Mouse (Mus musculus) embryo, embryonic 10.5 days (tissue): ENCODE measurements around the gene Fosl2.

Source experiments
- DNase-seq: peaks from one replicate; pipeline ENCODE4 v3.0.0-alpha.2; 2015; ENCODE audit warnings: low spot score

Fosl2 gene

DNA sequence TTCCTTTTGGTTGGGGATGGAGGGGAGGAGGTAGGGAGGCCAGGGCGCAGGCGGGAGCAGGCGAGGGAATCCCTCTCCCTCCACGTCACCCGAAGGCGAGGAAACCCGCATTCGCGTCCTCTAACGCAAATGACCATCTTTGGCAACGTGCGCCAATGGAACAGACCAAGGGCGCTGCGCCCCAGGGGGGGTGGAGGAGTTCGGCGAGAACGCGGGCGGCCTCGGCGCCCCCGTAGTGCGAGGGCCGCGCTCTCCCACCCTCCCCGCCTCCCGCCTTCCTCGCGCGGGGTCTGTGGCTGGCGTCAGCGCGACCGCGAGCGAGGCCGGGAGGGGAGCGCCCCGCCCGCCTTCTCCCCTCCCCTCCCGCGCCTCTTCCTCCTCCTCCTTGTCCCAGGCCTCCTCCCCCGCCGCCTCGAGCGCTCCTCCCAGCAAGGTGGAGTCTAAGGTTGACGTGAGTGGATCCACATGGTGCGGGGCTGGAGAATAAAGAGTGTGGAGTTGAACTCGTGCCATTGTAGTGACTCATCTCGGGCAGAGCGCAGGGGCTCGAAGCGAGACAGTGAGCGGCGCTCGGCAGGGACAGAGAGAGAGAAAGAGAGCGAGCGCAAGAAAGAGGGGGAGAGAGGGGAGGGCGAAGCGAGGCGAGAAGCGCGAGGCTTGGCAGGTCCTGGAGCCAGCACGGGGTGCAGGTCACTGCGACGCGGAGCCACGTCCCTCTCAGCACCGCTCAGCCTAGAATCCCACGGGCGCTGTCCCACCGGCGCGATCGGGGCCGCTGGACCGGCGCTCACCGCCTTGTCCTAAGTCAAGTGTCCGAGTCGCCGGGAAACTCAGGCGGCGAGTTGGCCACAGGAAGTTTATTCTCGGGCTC is at the start of gene Fosl2:
Gene Fosl2 (plus strand): TSS at position 466 of the 871 bp plus-strand sequence.
- DNase-seq: peak; percentile 90

DNA sequence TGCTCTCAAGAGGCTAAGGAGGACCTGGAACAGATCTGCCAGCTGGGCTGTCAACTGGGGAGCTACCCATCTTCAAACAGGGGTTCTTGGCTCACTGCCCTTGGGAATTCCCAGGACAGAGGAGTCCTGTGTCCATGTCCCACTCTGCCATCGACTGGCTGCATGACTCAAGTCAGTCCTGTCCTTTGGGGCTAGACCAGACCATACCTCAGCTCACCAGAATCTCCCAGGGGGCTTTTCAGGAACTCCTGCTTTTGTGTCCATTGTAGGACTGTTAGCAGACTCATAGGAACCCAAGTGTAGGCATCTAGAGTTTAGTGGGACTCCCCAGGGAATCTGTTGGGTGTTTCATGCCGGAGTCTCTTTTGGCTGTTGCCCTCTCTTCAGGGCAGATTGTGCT is 49.6 kb upstream of the Fosl2 start:
- DNase-seq: no peak

DNA sequence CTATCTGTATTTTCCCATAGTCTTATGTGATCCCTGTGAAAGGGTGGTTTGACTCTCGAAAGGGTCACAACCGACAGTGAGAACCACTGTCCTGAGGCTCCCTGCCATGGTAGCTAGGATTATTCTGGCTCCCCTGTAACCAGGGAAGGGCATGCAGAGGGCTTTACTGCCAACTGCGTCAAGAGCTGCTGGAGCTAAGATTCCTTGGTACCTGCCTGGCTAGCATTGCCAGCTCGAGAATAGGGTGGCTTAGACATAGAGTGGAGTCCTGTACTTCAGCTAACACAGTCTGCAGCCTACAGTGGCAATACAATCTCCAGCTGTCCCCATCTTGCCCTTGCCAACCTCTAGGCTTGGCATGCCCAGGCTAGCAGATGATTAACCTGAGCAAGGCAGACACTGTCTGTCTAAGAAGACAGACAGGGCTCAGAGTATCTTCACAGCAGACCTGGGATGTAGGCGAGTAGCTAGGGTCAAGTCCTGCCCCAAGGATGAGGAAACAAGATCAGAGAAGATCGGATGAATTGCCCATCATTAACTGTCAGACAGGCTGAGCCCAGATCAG is 49.0 kb upstream of the Fosl2 start:
- no peak for DNase-seq

DNA sequence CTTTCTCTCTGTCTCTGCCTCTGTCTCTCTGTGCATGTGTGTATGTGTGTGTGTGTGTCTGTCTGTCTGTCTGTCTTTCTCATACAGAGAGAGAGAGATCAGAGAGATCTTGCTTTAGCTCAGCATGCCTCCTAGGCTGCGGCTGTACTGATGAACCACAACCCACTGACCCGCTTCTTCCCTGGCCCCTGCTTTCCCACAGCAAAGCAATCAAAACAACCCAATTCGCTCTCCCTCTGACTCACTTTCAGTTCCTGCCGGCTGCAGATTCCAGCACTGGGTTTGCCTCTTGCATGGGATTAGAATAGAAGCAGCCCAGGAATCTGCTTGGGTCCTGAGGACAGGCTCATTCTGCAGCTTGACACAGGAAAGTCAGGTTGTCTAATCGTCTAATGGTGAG is 46.1 kb upstream of the Fosl2 start:
- DNase-seq: no peak

DNA sequence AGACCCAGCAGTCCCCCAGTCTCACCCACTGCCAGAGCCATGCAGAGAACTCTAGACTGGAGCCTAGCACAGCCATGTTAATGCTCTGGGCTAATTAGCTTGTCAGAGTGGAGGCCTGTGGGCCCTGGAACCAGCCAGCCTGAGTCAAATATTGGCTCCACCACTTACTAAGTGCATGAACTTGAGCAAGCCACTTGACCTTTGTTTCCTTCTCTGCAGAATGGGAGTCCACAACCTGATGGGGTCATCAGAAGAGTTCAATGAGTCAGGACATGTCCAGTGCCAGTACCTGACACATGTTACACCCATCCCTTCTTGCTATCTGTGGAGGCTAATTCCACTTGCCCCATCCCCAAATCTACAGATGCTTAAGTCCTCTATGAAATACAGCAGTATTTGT is 43.3 kb upstream of the Fosl2 start:
- DNase-seq: no peak

DNA sequence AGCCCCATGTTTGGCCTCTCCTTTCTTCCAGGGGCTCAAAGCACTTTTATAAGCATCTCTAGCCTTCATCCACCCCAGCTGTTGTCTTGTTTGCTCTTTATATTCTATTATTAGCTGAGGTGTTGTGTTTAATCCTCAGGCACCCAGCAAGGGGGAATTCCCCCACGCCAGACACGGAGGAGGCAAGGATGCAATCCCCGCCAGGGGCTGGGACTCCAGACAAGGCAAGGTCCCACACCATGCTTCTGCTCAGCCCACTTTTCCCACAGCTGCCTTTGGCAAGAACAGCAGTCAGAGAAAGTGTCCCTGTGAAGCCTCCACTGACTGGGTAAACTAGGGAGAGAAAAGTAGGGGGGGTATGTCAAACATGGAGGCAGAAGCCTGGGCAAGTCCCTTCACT is 36.9 kb upstream of the Fosl2 start:
- no peak for DNase-seq

DNA sequence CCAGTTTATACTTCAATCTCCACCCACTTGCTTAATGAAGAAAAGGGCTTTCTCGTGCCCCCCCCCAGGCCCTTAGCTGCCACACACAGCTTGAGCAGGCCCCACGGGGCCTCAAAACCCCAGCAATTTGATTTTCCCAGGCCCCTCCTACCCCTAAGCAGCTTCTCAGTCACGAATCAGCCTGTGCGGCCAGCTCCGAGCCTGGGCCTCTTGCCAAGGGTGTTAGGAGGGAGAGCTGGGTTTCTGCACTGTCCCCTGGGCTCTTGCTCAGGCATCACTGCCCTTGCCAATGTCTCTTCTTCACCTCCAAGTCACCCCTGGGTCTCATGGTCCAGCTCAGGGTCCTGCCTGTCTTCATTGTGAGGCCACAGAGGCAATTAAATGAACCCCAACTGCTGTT is 33.1 kb upstream of the Fosl2 start:
- DNase-seq: no peak

DNA sequence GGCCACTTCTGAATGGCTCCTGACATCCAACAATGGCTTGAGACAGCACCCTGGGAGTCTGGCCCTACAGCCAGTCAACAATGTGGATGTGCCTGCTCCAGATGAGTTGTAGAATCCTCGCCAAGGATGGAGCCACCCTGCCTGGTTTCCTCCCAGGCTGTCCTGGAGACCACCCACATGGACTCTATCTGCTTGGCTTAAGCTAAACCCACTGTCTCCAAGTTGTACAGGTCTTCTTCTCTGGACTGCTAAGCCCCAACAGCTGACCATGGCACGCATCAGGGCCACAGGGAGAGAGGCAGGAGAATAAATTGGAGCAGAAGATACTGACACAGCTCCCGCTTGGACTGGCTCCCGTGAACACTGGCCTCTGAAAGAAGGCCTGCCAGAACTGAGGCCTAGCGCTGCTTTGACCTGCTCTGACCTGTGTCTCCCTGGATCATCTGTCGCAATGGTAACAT is 32.6 kb upstream of the Fosl2 start:
- no peak for DNase-seq

DNA sequence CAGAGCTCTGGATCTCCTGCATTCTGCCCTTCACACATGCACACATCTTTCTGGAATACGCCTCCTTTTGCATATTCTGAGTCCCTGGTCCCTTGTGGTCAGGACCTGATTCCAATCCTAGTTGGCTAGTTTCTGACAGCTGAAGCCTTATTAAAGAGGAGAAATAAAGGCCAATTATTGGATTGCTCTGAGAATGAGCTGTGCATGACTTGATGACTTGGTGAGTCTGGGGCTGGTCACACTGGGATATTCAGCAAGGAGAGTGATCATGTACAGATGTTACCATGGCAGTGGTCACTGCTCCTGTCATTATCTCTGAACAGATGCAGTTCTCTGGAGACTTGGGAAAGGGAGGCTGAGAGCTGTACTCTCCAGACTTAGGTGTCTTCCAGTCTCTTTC is 32.1 kb upstream of the Fosl2 start:
- DNase-seq: no peak

DNA sequence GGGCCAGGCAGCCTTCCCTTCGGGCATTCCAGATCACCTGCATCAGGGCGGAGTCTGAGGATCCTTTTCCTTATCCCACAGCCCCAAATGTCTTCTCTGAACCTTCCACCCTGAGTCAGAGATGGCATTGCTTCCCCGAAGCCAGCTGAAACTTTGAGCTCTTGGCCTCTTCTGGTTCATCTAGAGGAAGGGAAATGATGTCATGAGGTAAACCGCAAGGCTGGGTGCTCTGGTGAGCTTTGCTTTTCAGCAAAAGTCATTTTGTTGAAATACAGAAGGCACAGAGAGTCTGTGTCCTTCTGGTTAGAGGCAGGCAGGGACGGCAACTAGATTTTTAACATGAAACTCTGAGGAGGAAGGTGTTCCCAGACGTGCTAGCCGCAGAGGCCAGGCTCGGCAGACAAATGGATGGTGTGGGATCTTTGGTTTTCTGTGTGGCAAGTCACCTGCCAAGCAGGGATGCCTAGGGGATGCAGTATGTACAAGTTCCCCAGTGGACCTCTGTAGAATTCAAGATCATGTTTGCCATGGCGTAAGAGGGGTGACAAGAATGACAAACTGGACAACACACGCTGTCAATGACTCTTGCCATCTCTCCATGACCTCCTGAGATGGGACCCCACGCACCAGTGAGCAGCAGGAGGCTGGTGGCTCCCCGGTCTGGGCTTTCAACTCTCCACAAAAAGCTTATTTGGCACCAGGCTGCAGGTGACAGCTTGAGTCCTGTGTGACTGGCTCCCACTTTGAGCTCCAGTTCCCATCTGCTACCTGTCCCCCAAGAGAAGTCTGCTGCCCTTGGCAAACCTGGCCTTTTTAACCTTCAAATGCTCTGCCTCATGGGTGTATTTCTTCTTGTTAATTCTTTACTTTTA is 31.2 kb upstream of the Fosl2 start:
- DNase-seq: no peak

DNA sequence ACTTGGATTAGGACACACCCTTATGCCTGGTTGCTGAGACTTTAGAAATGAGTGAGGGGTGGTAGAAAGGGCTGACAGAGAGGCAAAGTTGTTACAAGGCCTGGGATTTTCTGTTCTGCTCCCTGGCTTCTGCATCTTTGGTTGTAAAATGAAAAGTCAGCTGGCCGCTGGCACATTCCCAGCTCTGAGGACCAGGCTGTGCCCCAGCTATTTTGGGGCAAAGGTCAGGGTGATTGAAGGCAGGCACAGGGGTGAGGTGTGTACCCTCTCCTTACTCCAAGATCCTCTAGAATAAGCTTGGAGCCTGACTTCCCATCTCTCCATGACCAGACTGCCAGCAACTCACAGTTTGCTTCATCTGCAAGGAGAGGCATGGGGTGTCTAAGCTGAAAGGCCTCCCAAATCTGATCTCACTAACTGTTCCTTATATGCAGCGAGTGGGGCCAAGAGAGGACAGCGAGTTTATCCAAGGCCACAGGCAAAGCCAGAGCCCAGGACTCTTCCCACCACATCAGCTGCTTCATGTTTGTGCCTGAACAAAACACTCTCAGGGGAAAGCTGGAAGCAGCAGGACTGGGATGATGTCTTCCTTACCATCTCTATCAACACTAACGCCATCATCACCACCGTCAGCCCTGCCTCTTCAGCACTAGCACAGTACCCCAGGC is 29.0 kb upstream of the Fosl2 start:
- no peak for DNase-seq

DNA sequence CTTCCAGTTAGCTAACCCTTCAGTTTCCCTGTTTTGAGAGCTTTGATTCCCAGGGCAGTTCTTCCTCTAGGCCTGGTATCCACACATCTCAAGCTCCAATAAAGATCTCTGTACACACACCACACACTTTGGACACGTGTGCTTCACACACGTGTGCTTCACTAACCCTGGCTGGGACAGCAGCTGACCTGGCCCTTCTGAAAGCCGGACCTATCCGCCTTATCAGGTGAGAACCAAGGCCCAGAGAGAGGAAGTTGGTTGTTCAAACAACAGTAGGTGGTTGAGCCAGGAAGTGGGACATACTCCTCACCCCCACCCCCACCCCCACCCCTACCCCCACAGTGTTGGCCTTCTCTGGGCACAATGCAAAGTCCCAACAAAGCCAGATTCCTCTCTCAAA is 24.9 kb upstream of the Fosl2 start:
- DNase-seq: no peak

DNA sequence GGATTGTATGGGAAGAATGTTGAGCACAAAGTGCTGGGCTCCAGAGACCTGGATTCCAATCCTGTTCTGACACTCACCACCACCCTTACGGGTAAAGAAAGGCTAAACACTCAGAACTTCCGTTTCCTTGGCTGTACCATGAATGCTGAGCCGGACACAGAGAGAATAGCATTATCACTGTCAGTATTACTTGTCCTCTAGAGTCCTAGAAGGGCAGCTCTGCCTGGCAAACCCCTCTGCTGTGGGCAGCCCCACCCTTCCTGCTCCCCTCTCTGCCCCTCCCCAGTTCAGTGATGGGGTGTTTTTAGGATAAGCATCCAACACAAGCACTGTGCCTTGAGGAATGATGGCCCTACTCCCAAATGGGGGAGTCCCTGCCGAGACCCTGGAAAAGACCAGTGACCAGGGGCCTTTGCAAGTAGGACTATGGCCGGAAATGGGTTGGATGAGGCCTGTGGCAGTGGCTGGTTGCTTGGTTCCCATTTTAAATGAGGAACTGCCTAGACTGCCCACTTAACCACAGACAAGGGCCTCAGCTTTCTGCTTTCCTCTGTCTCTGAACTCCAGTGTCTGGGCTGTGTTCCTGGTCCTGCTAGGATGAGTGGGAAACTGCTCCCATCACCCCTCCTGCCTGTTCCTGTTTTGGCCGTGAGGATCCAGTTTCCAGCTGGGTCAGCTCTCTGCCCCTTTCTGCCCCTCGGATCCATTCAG is 23.2 kb upstream of the Fosl2 start:
- no peak for DNase-seq

DNA sequence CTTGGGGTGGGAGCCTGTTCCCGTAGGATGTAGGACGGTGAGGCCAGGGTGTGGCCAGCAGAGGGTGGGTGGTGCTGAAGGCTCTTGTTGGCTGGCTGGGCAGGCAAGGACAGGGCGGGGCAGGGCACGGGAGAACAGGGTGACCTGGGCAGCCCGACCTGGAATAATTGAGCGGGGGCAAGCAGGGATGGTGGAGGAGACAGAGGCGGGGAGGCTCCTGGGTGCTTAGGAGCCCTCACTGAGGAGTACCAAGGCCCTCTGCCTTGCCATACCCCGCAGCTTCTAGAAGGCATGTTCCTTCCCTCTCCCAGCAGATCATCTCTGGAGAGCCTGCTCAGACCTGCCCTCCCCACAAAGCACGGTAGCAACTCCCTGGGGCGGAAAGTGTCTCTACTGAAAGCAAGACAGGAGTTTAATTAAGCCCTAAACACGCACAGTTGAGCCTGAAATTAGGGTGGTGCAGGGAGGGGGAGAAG is 14.7 kb upstream of the Fosl2 start:
- no peak for DNase-seq

DNA sequence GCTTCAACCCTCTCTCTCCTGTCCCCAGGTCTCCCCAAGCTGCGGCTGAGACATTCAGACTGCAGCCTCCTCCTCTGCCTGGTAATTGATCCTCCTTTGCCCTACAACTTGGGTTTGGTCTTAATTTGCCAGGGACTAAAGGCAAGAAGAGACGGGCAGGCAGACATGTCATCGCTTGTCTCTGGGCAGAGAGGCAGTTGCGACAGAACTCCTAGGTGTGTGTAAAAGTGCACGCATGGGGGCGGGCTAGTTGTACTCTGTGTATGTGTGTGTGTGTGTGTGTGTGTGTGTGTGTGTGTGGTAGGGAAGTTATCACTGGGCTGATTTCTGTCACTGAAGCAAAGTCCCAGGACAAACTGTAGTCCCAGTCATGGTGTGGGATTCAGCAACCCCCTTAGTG is 13.7 kb upstream of the Fosl2 start:
- DNase-seq: no peak

DNA sequence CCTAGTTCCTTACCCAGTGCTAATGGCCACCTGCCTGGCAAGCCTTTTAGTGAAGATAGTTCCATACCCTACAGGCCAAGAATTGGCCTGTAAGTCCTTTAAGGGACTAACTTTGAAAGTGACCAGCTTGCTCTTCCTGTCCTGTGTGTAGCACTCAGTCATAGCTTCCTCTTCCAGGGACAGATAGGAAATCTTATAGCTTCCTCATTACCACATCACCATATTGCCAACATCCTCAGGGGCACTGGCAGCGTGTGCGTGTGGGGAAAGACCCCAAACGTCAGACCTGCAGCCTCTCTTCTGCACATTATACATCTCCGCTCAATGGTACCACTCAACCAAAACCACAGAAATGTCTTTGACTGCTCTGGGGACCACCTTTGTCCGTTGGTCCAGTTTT is 13.2 kb upstream of the Fosl2 start:
- no peak for DNase-seq

DNA sequence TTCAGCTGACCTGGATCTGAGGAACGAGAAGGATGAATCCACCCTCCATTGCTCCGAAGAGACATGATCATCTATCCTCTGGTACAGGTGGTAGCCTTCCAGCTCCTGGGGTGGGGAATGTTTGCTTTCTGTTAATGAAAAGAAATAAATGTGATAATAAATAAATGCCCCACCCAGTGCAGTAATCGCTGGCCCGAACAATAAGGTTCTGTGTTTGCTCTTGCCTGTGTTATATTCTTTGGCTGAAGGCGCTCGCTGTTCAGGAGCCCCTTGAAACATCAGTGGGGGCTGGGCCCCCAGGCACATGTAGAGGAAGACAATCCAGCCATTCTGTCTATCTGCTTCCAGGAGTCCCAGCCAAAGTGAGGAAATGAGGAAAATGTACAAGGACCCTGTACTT is 10.6 kb upstream of the Fosl2 start:
- no peak for DNase-seq

DNA sequence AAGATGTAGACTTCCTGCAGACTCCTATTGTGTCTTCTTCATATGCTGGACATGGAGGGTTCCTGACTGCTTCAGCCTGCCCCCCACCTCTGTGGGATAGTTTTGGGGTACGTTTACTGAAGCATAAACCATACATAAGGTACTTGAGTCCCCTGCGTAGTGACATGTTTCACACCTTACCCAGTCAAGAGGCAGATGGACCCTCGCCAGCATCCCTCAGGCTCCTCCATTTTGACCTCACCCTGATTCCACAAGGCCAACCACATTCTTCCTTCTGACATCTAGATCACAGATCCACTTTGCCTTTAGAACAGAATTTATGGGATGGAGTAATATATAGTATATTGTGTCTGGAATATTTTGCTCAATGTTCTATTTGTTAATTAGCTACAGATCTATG is 8.4 kb upstream of the Fosl2 start:
- DNase-seq: no peak

DNA sequence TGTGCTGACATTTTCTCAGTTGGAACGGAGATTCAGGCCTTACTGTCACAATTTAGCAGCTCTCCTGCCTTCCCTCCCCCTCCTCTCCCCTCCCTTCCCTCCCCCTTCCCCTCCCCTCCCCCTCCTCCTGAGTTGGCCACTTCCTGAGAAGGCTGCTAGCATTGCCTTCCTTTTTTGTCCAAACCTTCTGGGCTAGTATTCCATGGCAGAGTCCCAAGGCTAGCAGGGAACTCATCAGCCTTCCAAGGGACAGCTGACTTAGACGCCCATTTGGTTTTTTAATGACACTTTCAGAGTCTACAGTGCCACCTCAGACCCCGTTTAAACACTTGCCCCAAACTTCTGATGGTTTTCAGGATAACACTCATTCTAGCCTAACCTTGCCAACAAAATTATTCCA is 7.7 kb upstream of the Fosl2 start:
- no peak for DNase-seq

DNA sequence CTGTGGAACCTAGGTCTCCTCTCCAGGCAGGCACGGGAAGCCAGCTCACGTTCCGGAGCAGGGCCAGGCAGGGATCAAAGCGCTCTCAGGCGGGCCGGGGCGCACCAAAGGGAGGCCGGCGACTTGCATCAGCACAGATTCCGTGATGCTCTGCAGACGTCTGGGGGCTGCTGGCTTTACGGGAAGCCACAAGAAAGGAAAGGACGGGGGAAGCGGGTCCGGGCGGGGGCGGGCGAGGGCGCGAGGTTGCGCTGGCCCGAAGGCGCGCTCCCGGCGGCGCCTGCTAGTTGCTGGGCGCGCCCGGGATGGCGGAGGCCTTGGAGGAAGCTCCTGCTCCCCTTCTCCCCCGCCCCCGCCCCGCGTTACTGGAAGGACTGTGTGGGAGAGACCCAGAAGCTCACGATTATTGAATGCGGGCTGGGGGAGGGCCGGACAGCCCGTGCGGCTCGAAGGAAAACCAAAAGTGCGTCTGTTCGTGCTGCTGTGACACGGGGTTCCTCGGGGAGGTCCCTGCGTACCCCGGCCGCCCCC is 2.6 kb upstream of the Fosl2 start:
- DNase-seq: peak; percentile 73

DNA sequence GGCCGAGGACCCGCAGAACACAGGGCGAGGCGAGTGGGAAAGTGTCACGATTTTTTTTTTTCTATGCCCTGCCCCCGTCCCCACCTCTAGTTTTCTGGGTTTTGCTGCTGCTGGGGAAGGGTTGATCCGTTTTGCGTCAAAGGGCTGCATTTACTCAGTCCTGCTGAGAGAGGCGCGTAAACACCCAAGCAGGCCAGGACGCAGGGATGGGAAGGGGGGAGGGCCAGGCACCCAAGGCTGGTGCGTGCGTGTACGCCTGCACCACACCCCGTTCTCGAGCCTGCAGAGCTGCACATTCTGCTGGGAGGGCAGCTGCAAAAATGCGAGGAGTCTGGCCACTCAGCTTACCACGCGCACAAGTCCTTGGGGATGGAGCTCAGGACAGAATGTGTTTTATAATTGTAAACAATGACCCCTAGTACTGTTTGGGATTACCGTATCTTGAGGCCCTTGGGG is 2.0 kb upstream of the Fosl2 start:
- DNase-seq: peak; percentile 65
